In the genomic region with DNA sequence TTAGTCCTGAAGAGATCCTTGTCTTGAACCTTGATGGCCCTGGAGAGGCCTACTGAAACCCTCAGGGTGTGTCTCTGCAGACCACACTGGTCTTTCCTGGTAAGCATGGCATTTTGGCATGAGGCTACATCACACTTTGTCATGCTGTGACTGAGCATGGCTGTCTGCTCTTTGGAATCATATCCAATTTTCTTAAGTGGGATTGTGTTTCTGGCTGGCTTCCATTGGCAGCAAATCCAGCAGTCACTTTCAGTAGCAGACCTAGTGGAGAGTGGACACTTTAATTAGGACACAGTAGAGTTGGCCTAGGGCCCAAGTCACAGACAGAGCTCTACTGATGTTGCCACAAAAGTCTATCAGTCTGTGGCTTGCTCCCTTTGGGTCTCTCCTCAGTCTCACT, we compare ENCODE assay signal across 9 mouse cellular contexts.
DNase-seq lines count a peak whose midpoint lies in the region; ATAC-seq lines count a peak whose summit lies in the region.
"Had no signal": no experiment of that assay in that cellular context is flagged by ENCODE, and none has a peak within 500 bp of the region (broad histone marks: within the 10 kb centered on the region; RNA-seq: fewer than 3 reads in every experiment).

No protein-coding gene starts in this region.

- no peak for DNase-seq in frontal cortex, postnatal 14 days (ENCODE audit: low spot score in 2 of 2)
- peak; percentile 46 to 60 for DNase-seq in layer of hippocampus, postnatal 14 days (ENCODE audit: low spot score in 2 of 2)
- no peak for DNase-seq in layer of hippocampus, adult 9-10 months (ENCODE audit: low spot score)
- peak; percentile 84 for DNase-seq in cerebellum, adult 9-10 months
- peak; percentile 61 to 69 for DNase-seq in kidney, postnatal 4 days
- DNase-seq in spleen, postnatal 14 days (ENCODE audit: low spot score in 2 of 2), result no peak
- no peak for DNase-seq in right cerebral cortex, adult 18-20 months
- DNase-seq: thymus, postnatal 25 days had no signal

- ATAC-seq in frontal cortex, adult (ENCODE audit: low TSS enrichment), result 0 out of 2 replicates have a peak, but pooled peaks have one; percentile 17

Comparison
In these comparisons a context has a peak if more than half of its experiments do, and no peak if none do; other contexts are left out.
1. DNase-seq: peak in layer of hippocampus, postnatal 14 days (2 of 2), cerebellum, adult 9-10 months (single experiment) and kidney, postnatal 4 days (2 of 2); none in frontal cortex, postnatal 14 days (0 of 2), layer of hippocampus, adult 9-10 months (single experiment), spleen, postnatal 14 days (0 of 2) and right cerebral cortex, adult 18-20 months (single experiment).